Mouse (Mus musculus) T-cell, adult 2 months (primary cell): ENCODE measurements around the gene Ppp1r32.

Experiments
- DNase-seq: peaks from one replicate; pipeline ENCODE4 v3.0.0; 2022; ENCODE audit warnings: low spot score

The Ppp1r32 gene

GRCm38 (mm10) chr19:10424751-10425150, 58.0 kb downstream of the Ppp1r32 start:
- no peak for DNase-seq
